Mouse (Mus musculus) Muller cell, postnatal 12 days (primary cell): ENCODE results near the gene Cox8c.

ENCODE experiments used
- DNase-seq: peaks from one replicate; pipeline ENCODE4 v3.0.0-alpha.2; 2015; ENCODE audit errors: inconsistent ontology term

Cox8c gene

GRCm38 (mm10) chr12:102899091-102899490, at the start of gene Cox8c:
Gene Cox8c (plus strand): TSS chr12:102899316.
- no peak for DNase-seq

GRCm38 (mm10) chr12:102860806-102861205, 38.3 kb upstream of the Cox8c start:
- no peak for DNase-seq

- DNase-seq = no peak
These were observed 29.3 kb upstream of the Cox8c start for GRCm38 (mm10) chr12:102869802-102870201.

- no peak for DNase-seq
These were observed 28.6 kb upstream of the Cox8c start for GRCm38 (mm10) chr12:102870527-102870926.

- DNase-seq = peak; percentile 60
These were observed 21.6 kb upstream of the Cox8c start for GRCm38 (mm10) chr12:102877301-102878030.

- DNase-seq = peak; percentile 98
These were observed 20.9 kb upstream of the Cox8c start, which contains the start of gene Btbd7 for GRCm38 (mm10) chr12:102878031-102878823. Gene Btbd7 (minus strand): TSS chr12:102878471.

- DNase-seq = no peak
These were observed 20.2 kb upstream of the Cox8c start for GRCm38 (mm10) chr12:102878901-102879300.

- peak; percentile 18 for DNase-seq
These were observed 13.4 kb upstream of the Cox8c start for GRCm38 (mm10) chr12:102885735-102886134.

- DNase-seq = no peak
These were observed 11.8 kb upstream of the Cox8c start for GRCm38 (mm10) chr12:102887366-102887765.

- DNase-seq = no peak
These were observed 10.5 kb upstream of the Cox8c start for GRCm38 (mm10) chr12:102888568-102888967.

GRCm38 (mm10) chr12:102908191-102908590, 9.1 kb downstream of the Cox8c start:
- DNase-seq = no peak

- no peak for DNase-seq
These were observed 17.0 kb downstream of the Cox8c start for GRCm38 (mm10) chr12:102916073-102916472.

- no peak for DNase-seq
These were observed 30.6 kb downstream of the Cox8c start for GRCm38 (mm10) chr12:102929764-102930163.

- no peak for DNase-seq
These were observed 31.2 kb downstream of the Cox8c start for GRCm38 (mm10) chr12:102930335-102930734.

GRCm38 (mm10) chr12:102930789-102931188, 31.7 kb downstream of the Cox8c start:
- DNase-seq = no peak

GRCm38 (mm10) chr12:102935892-102936291, 36.8 kb downstream of the Cox8c start:
- no peak for DNase-seq

GRCm38 (mm10) chr12:102945571-102945970, 46.5 kb downstream of the Cox8c start:
- DNase-seq = no peak

GRCm38 (mm10) chr12:102947826-102948225, 48.7 kb downstream of the Cox8c start:
- DNase-seq = peak; percentile 8

GRCm38 (mm10) chr12:102948778-102949394, 49.8 kb downstream of the Cox8c start, which contains the start of gene Unc79:
Gene Unc79 (plus strand): TSS chr12:102948859.
- DNase-seq = peak; percentile 88

GRCm38 (mm10) chr12:102949395-102950208, 50.5 kb downstream of the Cox8c start:
- peak; percentile 79 for DNase-seq
